Mouse (Mus musculus): Measurements from ENCODE around the gene Olfr1131.
"Not testable (repeated sequence)": the region's sequence is repeated elsewhere in the genome, so short reads cannot be mapped to it uniquely, and the experiment has no call there.

Olfr1131 gene

GRCm38 (mm10) chr2:87626804-87627203, at the start of gene Olfr1131:
TSS of gene Olfr1131 (plus strand) at chr2:87627104.
- no peak for TF ChIP-seq NANOG (IDR thresholded peaks at IDR 0.05; ENCODE audit: borderline replicate concordance, low read length)
- TF ChIP-seq POU5F1 (IDR thresholded peaks at IDR 0.05; ENCODE audit: borderline replicate concordance, low read length): no peak
- TF ChIP-seq CTCF (conservative IDR thresholded peaks at IDR 0.05; ENCODE audit: low read length): no peak
- H3K4me1 ChIP-seq (replicated peaks; ENCODE audit: low read depth, low read length): no peaks in the 10 kb centered on the region

GRCm38 (mm10) chr2:87605912-87606311, 21.0 kb upstream of the Olfr1131 start, which contains the start of gene Olfr1130:
TSS of gene Olfr1130 (plus strand) at chr2:87606212.
- not testable (repeated sequence) for H3K36me3 ChIP-seq (ENCODE audit: insufficient read depth, low read length); H3K4me1 ChIP-seq (replicated peaks; ENCODE audit: low read depth, low read length); H3K4me3 ChIP-seq (replicated peaks; ENCODE audit: low read length); H3K9me3 ChIP-seq (ENCODE audit: low read length); H3K27me3 ChIP-seq (ENCODE audit: insufficient read depth, low read length)

More at GRCm38 (mm10) chr2:87626804-87627203, at the start of gene Olfr1131:
- no peak within 1 kb of the TSS for H3K4me3 ChIP-seq (replicated peaks; ENCODE audit: low read length)
- no peaks in the 10 kb centered on the region for H3K36me3 ChIP-seq (ENCODE audit: insufficient read depth, low read length)
- no peaks in the 10 kb centered on the region for H3K27me3 ChIP-seq (ENCODE audit: insufficient read depth, low read length)
- H3K9me3 ChIP-seq (ENCODE audit: low read length): no peaks in the 10 kb centered on the region

- Histone ChIP-seq H3K36me3 (ENCODE audit: insufficient read depth, low read length) (no peaks in the 10 kb centered on the region), H3K9me3 (ENCODE audit: low read length) (no peaks in the 10 kb centered on the region), H3K4me3 (replicated peaks; ENCODE audit: low read length) (no peak within 1 kb of the TSS), H3K4me1 (replicated peaks; ENCODE audit: low read depth, low read length) (no peaks in the 10 kb centered on the region), H3K27me3 (ENCODE audit: insufficient read depth, low read length) (no peaks in the 10 kb centered on the region)
- TF ChIP-seq POU5F1 (IDR thresholded peaks at IDR 0.05; ENCODE audit: borderline replicate concordance, low read length) (no peak), NANOG (IDR thresholded peaks at IDR 0.05; ENCODE audit: borderline replicate concordance, low read length) (no peak), CTCF (conservative IDR thresholded peaks at IDR 0.05; ENCODE audit: low read length) (no peak)
Measured at GRCm38 (mm10) chr2:87637435-87637834, 10.5 kb downstream of the Olfr1131 start, which contains the start of gene Olfr1132. TSS of gene Olfr1132 (minus strand) at chr2:87637535.

GRCm38 (mm10) chr2:87642441-87642840, 15.5 kb downstream of the Olfr1131 start:
- no peaks in the 10 kb centered on the region for H3K36me3 ChIP-seq (ENCODE audit: insufficient read depth, low read length)
- no peaks in the 10 kb centered on the region for H3K9me3 ChIP-seq (ENCODE audit: low read length)
- TF ChIP-seq CTCF (conservative IDR thresholded peaks at IDR 0.05; ENCODE audit: low read length) (no peak), POU5F1 (IDR thresholded peaks at IDR 0.05; ENCODE audit: borderline replicate concordance, low read length) (no peak), NANOG (IDR thresholded peaks at IDR 0.05; ENCODE audit: borderline replicate concordance, low read length) (no peak)
- H3K4me1 ChIP-seq (replicated peaks; ENCODE audit: low read depth, low read length): no peaks in the 10 kb centered on the region
- no peaks in the 10 kb centered on the region for H3K27me3 ChIP-seq (ENCODE audit: insufficient read depth, low read length)
- no peak overlapping the region for H3K4me3 ChIP-seq (replicated peaks; ENCODE audit: low read length)

- Histone ChIP-seq H3K27me3 (ENCODE audit: insufficient read depth, low read length) (no peaks in the 10 kb centered on the region), H3K36me3 (ENCODE audit: insufficient read depth, low read length) (no peaks in the 10 kb centered on the region), H3K4me3 (replicated peaks; ENCODE audit: low read length) (no peak within 1 kb of the TSS), H3K9me3 (ENCODE audit: low read length) (no peaks in the 10 kb centered on the region), H3K4me1 (replicated peaks; ENCODE audit: low read depth, low read length) (no peaks in the 10 kb centered on the region)
- no peak for TF ChIP-seq POU5F1 (IDR thresholded peaks at IDR 0.05; ENCODE audit: borderline replicate concordance, low read length)
- TF ChIP-seq NANOG (IDR thresholded peaks at IDR 0.05; ENCODE audit: borderline replicate concordance, low read length): no peak
- TF ChIP-seq CTCF (conservative IDR thresholded peaks at IDR 0.05; ENCODE audit: low read length): no peak
Measured at GRCm38 (mm10) chr2:87647274-87647673, 20.4 kb downstream of the Olfr1131 start, which contains the start of gene Olfr1133. TSS of gene Olfr1133 (minus strand) at chr2:87647374.

- no peaks in the 10 kb centered on the region for H3K27me3 ChIP-seq (ENCODE audit: insufficient read depth, low read length)
- H3K4me1 ChIP-seq (replicated peaks; ENCODE audit: low read depth, low read length): no peaks in the 10 kb centered on the region
- 0 out of 2 replicates have a peak, but pooled peaks cover 5% of the 10 kb centered on the region for H3K9me3 ChIP-seq (ENCODE audit: low read length)
- no peak for TF ChIP-seq CTCF (conservative IDR thresholded peaks at IDR 0.05; ENCODE audit: low read length)
- TF ChIP-seq POU5F1 (IDR thresholded peaks at IDR 0.05; ENCODE audit: borderline replicate concordance, low read length): no peak
- no peak for TF ChIP-seq NANOG (IDR thresholded peaks at IDR 0.05; ENCODE audit: borderline replicate concordance, low read length)
- H3K36me3 ChIP-seq (ENCODE audit: insufficient read depth, low read length): no peaks in the 10 kb centered on the region
- no peak within 1 kb of the TSS for H3K4me3 ChIP-seq (replicated peaks; ENCODE audit: low read length)
Measured at GRCm38 (mm10) chr2:87658360-87658759, 31.5 kb downstream of the Olfr1131 start, which contains the start of gene Olfr1134. TSS of gene Olfr1134 (minus strand) at chr2:87658460.

GRCm38 (mm10) chr2:87673564-87673963, 46.7 kb downstream of the Olfr1131 start, which contains the start of gene Olfr1135:
TSS of gene Olfr1135 (minus strand) at chr2:87673664.
- no peaks in the 10 kb centered on the region for H3K9me3 ChIP-seq (ENCODE audit: low read length)
- TF ChIP-seq POU5F1 (IDR thresholded peaks at IDR 0.05; ENCODE audit: borderline replicate concordance, low read length) (no peak), CTCF (conservative IDR thresholded peaks at IDR 0.05; ENCODE audit: low read length) (no peak), NANOG (IDR thresholded peaks at IDR 0.05; ENCODE audit: borderline replicate concordance, low read length) (no peak)

More at GRCm38 (mm10) chr2:87673564-87673963, 46.7 kb downstream of the Olfr1131 start, which contains the start of gene Olfr1135:
- no peaks in the 10 kb centered on the region for H3K27me3 ChIP-seq (ENCODE audit: insufficient read depth, low read length)
- no peaks in the 10 kb centered on the region for H3K4me1 ChIP-seq (replicated peaks; ENCODE audit: low read depth, low read length)
- H3K4me3 ChIP-seq (replicated peaks; ENCODE audit: low read length): no peak within 1 kb of the TSS
- no peaks in the 10 kb centered on the region for H3K36me3 ChIP-seq (ENCODE audit: insufficient read depth, low read length)

Data from E14TG2a.4 (cell line).